Mouse (Mus musculus) embryonic facial prominence, embryonic 11.5 days (tissue): Measurements from ENCODE around the gene Crtc1. TPM values are rescaled to one million over a fixed set of nuclear protein-coding genes. Genes with fewer than 3 reads are reported as not detected.

Experiments used
- ATAC-seq: fragments of 200-750 bp; cut with Nextera tagmentation; replicated peaks from 2 replicates; pipeline ENCODE4 v1.8.0; 2017; ENCODE audit warnings: low read depth; ENCODE audit not compliant: insufficient number of reproducible peaks, low FRiP score, low TSS enrichment
- DNase-seq: peaks from one replicate; pipeline ENCODE4 v3.0.0-alpha.2; 2015; ENCODE audit warnings: low spot score
- H3K27ac ChIP-seq: fragments of 300-500 bp; sonication (generic); replicated peaks from 2 replicates; pipeline ENCODE4 v1.5.1; 2014; ENCODE audit warnings: mild to moderate bottlenecking, low read depth, low read length, control low read depth
- H3K27me3 ChIP-seq: fragments of 300-500 bp; sonication (generic); 2 replicates; pipeline ENCODE4 v1.6.1; 2014; ENCODE audit warnings: mild to moderate bottlenecking, low read length, moderate library complexity, mixed read lengths; ENCODE audit not compliant: control insufficient read depth, insufficient read depth
- H3K36me3 ChIP-seq: fragments of 300-500 bp; sonication (generic); replicated peaks from 2 replicates; pipeline ENCODE4 v1.6.1; 2014; ENCODE audit warnings: low read depth, mild to moderate bottlenecking, low read length, moderate library complexity, mixed read lengths; ENCODE audit not compliant: control insufficient read depth, insufficient read depth
- H3K4me1 ChIP-seq: fragments of 300-500 bp; sonication (generic); 2 replicates; pipeline ENCODE4 v1.6.1; 2014; ENCODE audit warnings: low read length, mixed read lengths; ENCODE audit not compliant: control insufficient read depth, insufficient read depth
- H3K4me2 ChIP-seq: fragments of 300-500 bp; sonication (generic); 2 replicates; pipeline ENCODE4 v1.6.1; 2014; ENCODE audit warnings: low read depth, mild to moderate bottlenecking, control low read depth, low read length, moderate library complexity
- H3K4me3 ChIP-seq: fragments of 300-500 bp; sonication (generic); 2 replicates; pipeline ENCODE4 v1.5.1; 2014; ENCODE audit warnings: low read depth, low read length, control low read depth
- H3K9ac ChIP-seq: fragments of 300-500 bp; sonication (generic); replicated peaks from 2 replicates; pipeline ENCODE4 v1.6.1; 2014; ENCODE audit warnings: mild to moderate bottlenecking, control low read depth, low read length
- H3K9me3 ChIP-seq: fragments of 300-500 bp; sonication (generic); replicated peaks from 2 replicates; pipeline ENCODE4 v1.6.1; 2016; ENCODE audit warnings: mild to moderate bottlenecking, low read length, inconsistent platforms, mixed read lengths; ENCODE audit not compliant: control insufficient read depth
- whole genome bisulfite sequencing: fragments of 180-500 bp; shearing (Covaris S2); extraction: QIAGEN DNeasy Blood & Tissue Kit; methylation state at CpG from one replicate; pipeline ENCODE4 v1.1.7; 2014; 5-methylcytosine and 5-hydroxymethylcytosine counted together
- polyA plus RNA-seq: library from polyadenylated mRNA; unstranded; fragments of >200 nt; fragmentation: Nextera tagmentation; extraction: Ambion mirVana; gene quantifications from 2 replicates; pipeline ENCODE4 v1.2.1, GENCODE M21; 2014

Gene Crtc1
- polyA plus RNA-seq, 1 experiment from 2014 or later: 10.2 TPM

GRCm38 (mm10) chr8:70460606-70461005 is 21.2 kb upstream of the Crtc1 start:
- Histone ChIP-seq H3K9me3 (no peaks in the 10 kb centered on the region), H3K4me1 (no peaks in the 10 kb centered on the region), H3K36me3 (no peaks in the 10 kb centered on the region), H3K27me3 (no peaks in the 10 kb centered on the region), H3K4me2 (no peak overlapping the region), H3K4me3 (no peak overlapping the region), H3K9ac (no peak overlapping the region), H3K27ac (no peak overlapping the region)
- DNase-seq: no peak
- 84% methylated on average over 9 of the region's 9 CpGs for WGBS
- no peak for ATAC-seq

DNA sequence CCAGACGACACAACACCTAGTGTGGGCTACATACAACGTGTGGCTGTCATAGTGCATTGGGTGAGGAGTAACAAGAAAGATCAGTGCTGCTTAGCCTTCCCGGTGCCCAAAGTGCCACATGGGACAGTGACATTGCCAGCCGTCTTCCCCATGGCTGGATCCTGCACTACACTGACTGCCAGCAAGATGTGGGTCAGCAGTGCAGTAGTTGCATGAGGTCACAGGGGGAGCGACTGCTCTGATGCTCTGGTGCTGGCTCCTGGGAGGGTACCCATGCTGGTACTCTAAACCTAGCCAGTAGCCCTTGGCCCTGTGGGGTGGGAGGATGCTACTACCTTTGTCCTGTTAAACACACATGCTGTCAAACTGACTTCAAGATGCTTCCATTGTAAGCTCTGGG is 20.8 kb upstream of the Crtc1 start:
- Histone ChIP-seq H3K4me2 (no peak overlapping the region), H3K9me3 (no peaks in the 10 kb centered on the region), H3K9ac (no peak overlapping the region), H3K27ac (no peak overlapping the region), H3K36me3 (no peaks in the 10 kb centered on the region), H3K4me3 (no peak overlapping the region), H3K27me3 (no peaks in the 10 kb centered on the region), H3K4me1 (no peaks in the 10 kb centered on the region)
- ATAC-seq (no peak), DNase-seq (no peak)
- WGBS: 92% methylated on average over 5 of the region's 5 CpGs

DNA sequence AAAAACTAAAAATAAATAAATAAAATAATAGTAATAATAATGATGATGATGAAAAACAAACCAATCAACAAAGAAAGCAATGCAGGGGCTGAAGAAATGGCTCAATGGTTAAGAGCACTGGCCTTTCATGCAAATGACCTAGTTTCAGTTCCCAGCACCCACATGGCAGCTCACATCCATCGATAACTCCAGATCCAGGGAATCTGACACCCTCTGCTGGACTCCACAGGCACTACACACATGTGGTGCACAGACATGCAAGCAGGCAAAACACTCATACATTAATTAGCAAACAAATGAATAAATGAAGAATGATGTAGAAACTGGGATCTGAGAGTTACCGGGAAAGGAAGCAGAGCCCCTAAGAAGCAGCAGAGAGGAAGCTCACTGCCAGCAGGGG is 20.3 kb upstream of the Crtc1 start:
- no peak for DNase-seq
- H3K4me3 ChIP-seq: no peak overlapping the region
- ATAC-seq: no peak
- H3K4me2 ChIP-seq: no peak overlapping the region
- no peak overlapping the region for H3K27ac ChIP-seq
- H3K27me3 ChIP-seq: no peaks in the 10 kb centered on the region
- H3K9me3 ChIP-seq: no peaks in the 10 kb centered on the region
- no peaks in the 10 kb centered on the region for H3K36me3 ChIP-seq
- 94% methylated on average over 2 of the region's 2 CpGs for WGBS
- H3K9ac ChIP-seq: no peak overlapping the region
- no peaks in the 10 kb centered on the region for H3K4me1 ChIP-seq

DNA sequence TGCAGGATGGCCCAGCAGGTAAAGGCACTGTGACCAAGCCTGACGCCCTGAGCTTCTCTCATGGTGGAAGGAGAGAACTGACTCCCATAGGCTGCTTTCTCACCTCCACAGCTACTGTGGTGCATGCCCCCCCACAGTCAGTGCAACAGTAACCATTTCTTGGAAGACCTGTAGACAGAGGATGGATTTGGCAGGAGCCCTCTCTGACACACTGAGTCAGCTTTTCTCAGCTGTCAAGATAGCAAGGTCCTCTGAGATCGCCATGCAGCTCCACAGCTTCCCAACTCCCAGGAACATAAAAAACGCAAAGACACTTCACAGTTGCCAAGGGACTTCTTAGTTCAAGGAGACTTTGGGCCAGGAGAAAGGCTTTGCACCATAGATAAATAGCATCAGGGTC is 19.1 kb upstream of the Crtc1 start:
- 91% methylated on average over 3 of the region's 3 CpGs for WGBS
- no peak for DNase-seq

DNA sequence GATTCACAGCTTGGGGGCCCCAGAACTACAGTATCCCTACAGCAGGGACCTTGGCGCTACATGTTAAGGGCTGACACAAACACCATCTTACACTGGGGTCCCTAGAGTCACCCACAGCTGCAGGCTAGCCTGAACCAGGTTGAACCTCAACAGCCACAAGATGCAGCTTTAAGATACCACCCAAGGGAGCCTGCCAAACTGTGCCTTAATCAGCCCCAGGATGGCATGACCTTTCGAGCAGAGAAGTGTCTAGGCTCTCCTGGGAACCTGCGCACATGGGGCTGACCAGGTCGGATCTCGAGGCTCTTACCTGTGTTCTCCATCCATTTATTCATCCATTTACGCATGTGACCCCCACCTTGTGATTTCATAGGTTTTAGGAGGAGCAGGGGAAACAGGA is 18.5 kb upstream of the Crtc1 start:
- no peak for ATAC-seq
- WGBS: 86% methylated on average over 6 of the region's 6 CpGs
- DNase-seq: no peak

More for the DNA sequence above, 19.1 kb upstream of the Crtc1 start:
- no peak for ATAC-seq
- Histone ChIP-seq H3K4me3 (no peak overlapping the region), H3K9me3 (no peaks in the 10 kb centered on the region), H3K36me3 (no peaks in the 10 kb centered on the region), H3K4me1 (no peaks in the 10 kb centered on the region), H3K9ac (no peak overlapping the region), H3K27me3 (no peaks in the 10 kb centered on the region), H3K4me2 (no peak overlapping the region), H3K27ac (no peak overlapping the region)

DNA sequence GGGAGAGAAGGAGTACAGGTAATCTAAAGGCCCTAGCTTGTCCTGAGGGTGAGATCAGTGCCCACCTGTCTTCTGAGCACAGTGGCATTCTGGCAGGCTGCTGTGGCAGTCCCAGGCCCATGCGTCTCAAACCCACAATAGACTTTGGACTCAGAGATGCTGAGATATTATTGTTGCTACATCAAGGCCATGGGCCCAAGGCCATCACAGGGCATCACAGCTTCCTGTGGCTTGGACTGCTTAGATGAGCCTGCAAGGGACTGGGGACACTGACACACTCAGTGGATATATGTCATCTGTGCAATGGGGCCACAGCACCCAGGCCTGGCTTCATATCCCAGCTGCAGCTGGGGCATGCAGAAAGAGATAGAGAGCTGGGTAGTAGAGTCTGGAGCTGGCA is 17.6 kb upstream of the Crtc1 start:
- DNase-seq (no peak), ATAC-seq (no peak)
- no peak overlapping the region for H3K4me3 ChIP-seq
- WGBS: 100% methylated on average over 1 of the region's 1 CpGs
- H3K4me1 ChIP-seq: no peaks in the 10 kb centered on the region
- H3K9ac ChIP-seq: no peak overlapping the region
- no peak overlapping the region for H3K4me2 ChIP-seq
- H3K27me3 ChIP-seq: no peaks in the 10 kb centered on the region
- no peaks in the 10 kb centered on the region for H3K9me3 ChIP-seq
- H3K27ac ChIP-seq: no peak overlapping the region
- H3K36me3 ChIP-seq: no peaks in the 10 kb centered on the region; the same call in 1 of the 2 replicates

More for the DNA sequence above, 18.5 kb upstream of the Crtc1 start:
- H3K9ac ChIP-seq: no peak overlapping the region
- no peaks in the 10 kb centered on the region for H3K36me3 ChIP-seq
- no peaks in the 10 kb centered on the region for H3K27me3 ChIP-seq
- H3K9me3 ChIP-seq: no peaks in the 10 kb centered on the region
- no peak overlapping the region for H3K27ac ChIP-seq
- no peak overlapping the region for H3K4me3 ChIP-seq
- no peaks in the 10 kb centered on the region for H3K4me1 ChIP-seq
- no peak overlapping the region for H3K4me2 ChIP-seq

DNA sequence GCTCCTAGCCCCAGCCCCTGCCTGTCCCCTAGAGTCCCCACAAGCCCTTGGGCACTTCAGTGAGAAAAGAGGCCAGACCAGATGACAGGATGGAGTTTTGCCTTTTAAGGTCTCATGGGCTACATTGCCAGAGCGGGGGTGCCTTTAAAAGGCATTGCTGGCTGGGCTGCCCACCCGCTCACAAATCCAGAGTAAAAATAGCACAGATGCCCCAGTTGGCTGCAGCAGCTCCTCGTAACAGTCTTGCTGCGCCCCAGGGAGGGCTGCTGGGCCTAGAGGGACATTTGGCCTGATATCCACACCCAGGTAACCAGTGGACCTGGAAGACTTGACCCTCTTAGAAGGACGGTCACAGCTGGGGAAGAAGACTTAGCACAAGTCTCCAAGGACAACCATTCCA is 14.5 kb upstream of the Crtc1 start:
- no peak for ATAC-seq
- no peak overlapping the region for H3K27ac ChIP-seq
- H3K36me3 ChIP-seq: no peaks in the 10 kb centered on the region; the same call in 1 of the 2 replicates
- no peaks in the 10 kb centered on the region for H3K9me3 ChIP-seq
- no peak for DNase-seq
- no peak overlapping the region for H3K4me2 ChIP-seq
- H3K27me3 ChIP-seq: no peaks in the 10 kb centered on the region
- 91% methylated on average over 5 of the region's 5 CpGs for WGBS
- no peak overlapping the region for H3K4me3 ChIP-seq
- no peak overlapping the region for H3K9ac ChIP-seq
- H3K4me1 ChIP-seq: peaks cover 6% of the 10 kb centered on the region

DNA sequence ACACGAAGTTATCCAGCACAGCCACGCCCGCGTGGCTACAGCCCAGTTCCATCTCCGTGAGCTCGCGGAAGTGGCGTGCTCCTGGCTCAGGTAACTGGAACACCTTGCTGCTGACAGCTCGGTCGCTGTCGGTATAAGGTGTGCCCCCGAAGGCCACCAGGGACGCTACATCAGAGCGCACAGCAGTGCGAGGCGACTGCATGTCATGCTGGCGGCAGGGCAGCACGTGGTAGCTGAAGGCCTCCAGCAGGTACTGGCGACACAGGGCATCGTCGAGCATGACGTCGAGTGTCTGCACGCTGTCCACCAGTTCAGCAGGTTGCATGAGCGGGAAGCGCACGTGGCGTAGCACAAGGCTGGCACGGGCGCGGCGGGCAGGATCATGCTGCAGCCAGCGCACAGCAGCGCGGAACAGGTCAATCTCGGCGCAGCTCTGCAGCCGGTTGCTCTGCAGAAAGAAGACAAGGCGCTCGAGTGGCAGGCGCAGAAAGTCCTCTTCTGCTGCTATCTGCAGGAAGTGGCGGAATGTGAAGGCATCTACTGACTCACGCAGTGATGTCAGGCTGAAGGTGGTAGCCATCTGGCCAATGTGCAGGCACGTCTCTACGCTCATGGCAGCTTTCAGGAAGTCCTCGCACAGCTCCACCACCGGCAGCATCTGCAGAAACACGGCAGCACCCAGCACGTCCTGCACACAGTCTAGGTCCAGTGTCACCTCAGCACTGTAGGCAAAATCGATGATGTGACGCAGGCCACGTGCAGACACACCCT is 13.0 kb upstream of the Crtc1 start:
- Histone ChIP-seq H3K27me3 (no peaks in the 10 kb centered on the region), H3K4me1 (peaks cover 8% of the 10 kb centered on the region), H3K4me3 (no peak overlapping the region), H3K27ac (no peak overlapping the region), H3K36me3 (no peaks in the 10 kb centered on the region; the same call in 1 of the 2 replicates), H3K9me3 (no peaks in the 10 kb centered on the region), H3K9ac (no peak overlapping the region), H3K4me2 (no peak overlapping the region)
- ATAC-seq (no peak), DNase-seq (no peak)
- WGBS: 63% methylated on average over 52 of the region's 52 CpGs
